Mouse (Mus musculus) forebrain, embryonic 10.5 days (tissue): ENCODE measurements around the gene Oxt. TPM values are rescaled to one million over a fixed set of nuclear protein-coding genes. Genes with fewer than 3 reads are reported as not detected.

Source experiments
- DNase-seq: peaks from one replicate; pipeline ENCODE4 v3.0.0-alpha.2; 2017; ENCODE audit warnings: low spot score; ENCODE audit errors: extremely low spot score
- H3K27ac ChIP-seq: fragments of 300-500 bp; sonication (generic); 2 replicates; pipeline ENCODE4 v1.5.1; 2016; ENCODE audit warnings: mild to moderate bottlenecking
- H3K27me3 ChIP-seq: fragments of 300-500 bp; sonication (generic); 2 replicates; pipeline ENCODE4 v1.6.1; 2016; ENCODE audit warnings: mild to moderate bottlenecking; ENCODE audit not compliant: poor library complexity, severe bottlenecking
- H3K36me3 ChIP-seq: fragments of 300-500 bp; sonication (generic); replicated peaks from 2 replicates; pipeline ENCODE4 v1.6.1; 2016; ENCODE audit warnings: mild to moderate bottlenecking, moderate library complexity
- H3K4me1 ChIP-seq: fragments of 300-500 bp; sonication (generic); 2 replicates; pipeline ENCODE4 v1.6.1; 2016
- H3K4me3 ChIP-seq: fragments of 300-500 bp; sonication (generic); 2 replicates; pipeline ENCODE4 v1.5.1; 2016; ENCODE audit warnings: mild to moderate bottlenecking, moderate library complexity
- H3K9me3 ChIP-seq: fragments of 300-500 bp; sonication (generic); 2 replicates; pipeline ENCODE4 v1.6.1; 2016; ENCODE audit warnings: mild to moderate bottlenecking, moderate library complexity
- WGBS: fragments of 180-500 bp; shearing (Covaris S2); methylation state at CpG from one replicate; pipeline ENCODE4 v1.1.7; 2016; 5-methylcytosine and 5-hydroxymethylcytosine counted together
- polyA plus RNA-seq: library from polyadenylated mRNA; unstranded; fragments of >200 nt; fragmentation: Nextera tagmentation; extraction: Ambion mirVana; gene quantifications from 2 replicates; pipeline ENCODE4 v1.2.1, GENCODE M21; 2016

Gene Oxt
- polyA plus RNA-seq, result 0.64 TPM in 1 of 2 replicates, not detected in the other

DNA sequence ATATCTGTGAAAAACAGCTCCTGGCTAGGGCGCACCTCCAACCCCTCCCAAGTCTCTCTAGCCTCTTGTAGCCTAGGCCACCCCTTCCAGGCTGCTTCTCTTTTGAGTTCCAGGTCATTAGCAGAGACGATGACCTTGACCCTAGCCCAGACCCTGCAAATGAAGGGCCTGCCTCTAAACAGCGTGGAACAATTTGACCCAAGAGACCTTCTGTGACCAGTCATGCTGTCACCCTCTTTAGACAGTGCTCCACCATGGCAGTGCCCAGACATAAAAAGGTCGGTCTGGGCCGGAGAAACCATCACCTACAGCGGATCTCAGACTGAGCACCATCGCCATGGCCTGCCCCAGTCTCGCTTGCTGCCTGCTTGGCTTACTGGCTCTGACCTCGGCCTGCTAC lies at the start of gene Oxt:
Gene Oxt, plus strand, starts transcription at position 301 of the 400 bp plus-strand sequence.
- Histone ChIP-seq H3K9me3 (no peaks in the 10 kb centered on the region), H3K36me3 (no peaks in the 10 kb centered on the region), H3K27ac (no peak within 1 kb of the TSS), H3K4me1 (peaks cover 34% of the 10 kb centered on the region), H3K4me3 (peak within 1 kb of the TSS; percentile 40), H3K27me3 (peaks cover 84% of the 10 kb centered on the region)
- 42% methylated on average over 9 of the region's 9 CpGs for WGBS
- DNase-seq, result no peak

DNA sequence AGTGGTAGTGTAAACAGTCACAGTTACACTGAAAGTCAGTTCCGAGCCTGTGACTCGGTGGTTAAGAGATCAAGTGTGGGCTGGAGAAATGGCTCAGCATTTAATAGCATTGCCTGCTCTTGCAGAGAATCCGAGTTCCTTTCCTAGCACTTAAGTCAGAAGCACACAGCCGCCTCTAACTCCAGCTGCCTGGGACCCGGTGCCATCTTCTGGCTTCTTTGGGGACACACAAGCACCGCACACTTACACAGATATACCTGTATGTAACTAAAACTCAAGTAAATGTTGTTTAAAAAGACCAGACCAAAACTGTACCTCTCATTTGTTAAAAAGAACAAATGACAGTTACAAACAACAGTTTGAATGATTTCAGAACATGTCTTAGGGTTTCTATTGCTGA lies 47.5 kb upstream of the Oxt start:
- WGBS, result 90% methylated on average over 6 of the region's 6 CpGs
- Histone ChIP-seq H3K27me3 (no peaks in the 10 kb centered on the region), H3K36me3 (peaks cover 63% of the 10 kb centered on the region), H3K27ac (no peak overlapping the region), H3K9me3 (no peaks in the 10 kb centered on the region), H3K4me3 (no peak overlapping the region), H3K4me1 (no peaks in the 10 kb centered on the region)
- no peak for DNase-seq

DNA sequence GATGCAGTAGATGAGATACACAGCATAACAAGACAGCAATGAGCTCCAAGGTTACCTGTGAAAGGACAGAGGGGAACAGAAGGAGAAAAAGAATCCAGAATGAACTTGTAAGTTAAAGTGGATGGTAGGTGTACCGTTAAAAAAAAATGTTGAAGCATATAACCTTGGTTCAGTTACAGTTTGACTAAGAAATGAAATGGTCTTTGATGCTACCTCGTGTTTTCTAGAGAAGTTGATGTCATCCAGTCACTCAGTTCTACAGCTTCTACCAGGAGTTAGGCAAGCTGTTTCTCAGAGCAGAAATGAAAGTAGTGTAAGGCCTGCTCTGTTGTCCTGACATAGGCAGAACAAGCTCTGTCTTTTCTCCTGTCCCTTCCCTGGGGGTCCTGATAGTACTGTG lies 46.7 kb upstream of the Oxt start:
- no peaks in the 10 kb centered on the region for H3K9me3 ChIP-seq
- H3K4me1 ChIP-seq, result no peaks in the 10 kb centered on the region
- no peak overlapping the region for H3K27ac ChIP-seq
- no peak for DNase-seq
- peaks cover 63% of the 10 kb centered on the region for H3K36me3 ChIP-seq
- 85% methylated on average over 2 of the region's 2 CpGs for WGBS
- no peaks in the 10 kb centered on the region for H3K27me3 ChIP-seq
- H3K4me3 ChIP-seq, result no peak overlapping the region

DNA sequence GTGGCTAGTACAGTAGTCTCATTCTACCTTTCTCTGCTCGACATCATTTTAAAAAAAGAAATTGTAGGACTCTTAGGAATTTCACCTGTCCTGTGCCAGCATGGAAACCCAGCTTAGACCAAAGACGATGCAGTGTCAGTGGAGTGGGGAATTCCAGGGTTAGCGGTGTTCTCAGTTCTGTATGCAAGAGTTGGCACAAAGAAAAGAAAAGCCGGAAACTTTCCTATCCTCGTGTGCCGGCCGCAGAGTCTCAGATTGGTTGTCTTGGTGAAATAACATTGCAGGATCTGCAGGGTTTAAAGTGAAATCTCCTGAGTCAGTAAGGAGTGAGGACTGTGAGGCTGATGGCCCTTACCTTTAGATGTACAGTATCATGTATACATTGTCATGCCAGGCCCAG lies 46.0 kb upstream of the Oxt start:
- no peak for DNase-seq
- peaks cover 63% of the 10 kb centered on the region for H3K36me3 ChIP-seq
- H3K27me3 ChIP-seq, result no peaks in the 10 kb centered on the region
- WGBS, result 91% methylated on average over 7 of the region's 7 CpGs
- H3K27ac ChIP-seq, result no peak overlapping the region
- H3K4me3 ChIP-seq, result no peak overlapping the region
- no peaks in the 10 kb centered on the region for H3K4me1 ChIP-seq
- H3K9me3 ChIP-seq, result no peaks in the 10 kb centered on the region

DNA sequence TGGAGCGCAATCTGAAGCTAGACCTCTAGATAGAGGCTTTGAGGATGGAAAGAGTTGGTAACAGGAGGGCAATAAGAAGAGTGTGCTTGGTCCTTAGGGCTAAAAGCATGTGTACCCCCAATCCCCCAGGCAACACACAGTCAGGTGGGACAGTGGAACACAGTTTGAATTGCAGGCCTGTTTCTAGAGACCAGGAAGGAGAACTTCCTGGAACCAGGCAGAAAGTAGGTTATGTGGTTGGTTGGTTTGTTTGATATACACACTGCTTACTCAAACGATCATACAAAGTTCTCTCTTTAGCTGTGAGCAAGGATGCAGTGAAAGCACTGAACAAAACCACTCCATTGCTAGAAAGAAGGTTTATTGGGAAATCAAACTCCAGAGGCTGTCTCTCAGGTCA lies 43.8 kb upstream of the Oxt start:
- H3K27me3 ChIP-seq, result no peaks in the 10 kb centered on the region
- no peaks in the 10 kb centered on the region for H3K9me3 ChIP-seq
- no peaks in the 10 kb centered on the region for H3K4me1 ChIP-seq
- no peak for DNase-seq
- peaks cover 68% of the 10 kb centered on the region for H3K36me3 ChIP-seq
- H3K4me3 ChIP-seq, result no peak overlapping the region
- H3K27ac ChIP-seq, result no peak overlapping the region
- WGBS, result 92% methylated on average over 2 of the region's 2 CpGs

DNA sequence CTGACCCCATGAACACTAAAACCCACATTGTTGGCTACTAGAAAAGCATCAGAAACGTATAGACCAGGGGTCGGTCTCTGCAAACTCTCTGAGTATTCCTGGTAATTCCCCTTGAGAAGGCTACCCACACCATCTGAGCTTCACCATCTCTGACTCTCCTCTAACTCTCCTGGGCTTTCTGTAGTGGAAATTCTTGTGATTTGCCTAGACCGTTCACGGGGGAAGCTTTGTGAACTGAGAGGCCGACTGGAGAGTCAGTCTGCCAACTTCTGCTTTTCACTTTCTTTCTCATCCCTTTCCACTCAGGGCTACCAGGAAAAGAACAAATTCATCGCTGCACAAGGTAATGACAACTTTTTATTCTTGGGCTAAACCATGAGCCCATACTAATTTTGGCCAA lies 41.0 kb upstream of the Oxt start:
- no peak for DNase-seq
- WGBS, result 96% methylated on average over 6 of the region's 6 CpGs
- Histone ChIP-seq H3K27ac (no peak overlapping the region), H3K27me3 (no peaks in the 10 kb centered on the region), H3K36me3 (peaks cover 80% of the 10 kb centered on the region), H3K4me3 (no peak overlapping the region), H3K4me1 (no peaks in the 10 kb centered on the region), H3K9me3 (no peaks in the 10 kb centered on the region)

DNA sequence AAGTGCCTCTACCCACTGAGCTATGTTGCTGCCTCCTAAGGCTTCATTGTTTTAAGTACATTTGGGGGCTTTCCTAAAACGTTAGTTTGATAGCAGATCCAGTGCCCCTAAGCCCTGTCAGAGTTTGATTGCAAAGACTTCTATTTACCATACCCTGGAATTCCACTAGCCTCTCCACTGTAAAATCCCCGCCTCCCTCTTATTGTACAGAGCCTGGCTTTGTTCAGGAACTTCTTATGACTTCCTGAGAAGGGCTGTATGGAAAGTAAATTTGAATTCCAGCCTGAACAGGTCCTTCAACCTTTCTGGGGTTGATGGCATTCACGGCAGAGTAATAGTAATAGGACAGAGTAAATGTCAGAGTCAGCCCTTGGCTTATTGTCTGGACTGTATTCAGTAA lies 39.1 kb upstream of the Oxt start:
- DNase-seq, result no peak
- peaks cover 92% of the 10 kb centered on the region for H3K36me3 ChIP-seq
- no peak overlapping the region for H3K27ac ChIP-seq
- H3K27me3 ChIP-seq, result no peaks in the 10 kb centered on the region
- WGBS, result 81% methylated on average over 3 of the region's 3 CpGs
- H3K9me3 ChIP-seq, result no peaks in the 10 kb centered on the region
- no peak overlapping the region for H3K4me3 ChIP-seq
- no peaks in the 10 kb centered on the region for H3K4me1 ChIP-seq

DNA sequence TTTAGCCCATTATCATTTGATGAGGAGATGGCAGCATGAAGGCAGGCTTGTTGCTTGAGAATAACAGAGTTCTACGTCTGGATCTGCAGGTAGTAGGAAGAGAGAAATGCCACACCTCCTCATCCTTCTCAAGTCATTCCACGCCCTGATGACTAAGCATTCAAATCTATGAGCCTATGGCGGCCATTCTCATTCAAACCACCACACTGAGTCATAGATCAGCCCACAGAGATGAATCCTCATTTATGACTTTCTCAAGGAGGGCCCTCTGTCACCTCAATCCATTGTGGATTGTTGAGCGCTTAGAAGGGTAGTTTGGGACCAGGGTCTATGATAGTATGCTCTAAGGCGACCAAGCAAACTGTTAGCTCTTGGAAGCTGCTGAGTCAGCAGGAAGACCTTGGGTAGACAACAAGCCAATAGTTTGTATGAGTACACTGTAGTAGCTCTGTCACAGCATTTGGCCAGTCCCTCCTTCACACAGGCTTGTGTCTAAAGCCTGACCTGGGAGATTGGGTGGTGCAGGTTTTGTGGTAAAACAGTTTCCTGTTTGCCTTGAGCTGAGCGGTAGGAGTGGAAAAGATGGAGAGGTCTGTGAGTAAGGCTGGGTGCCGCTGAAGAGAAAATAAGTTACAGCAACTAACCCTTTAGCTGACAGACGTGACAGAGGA lies 37.0 kb upstream of the Oxt start:
- no peak for DNase-seq
- Histone ChIP-seq H3K4me3 (no peak overlapping the region), H3K36me3 (peaks cover 93% of the 10 kb centered on the region), H3K4me1 (no peaks in the 10 kb centered on the region), H3K27me3 (no peaks in the 10 kb centered on the region), H3K27ac (no peak overlapping the region), H3K9me3 (no peaks in the 10 kb centered on the region)
- WGBS, result 92% methylated on average over 8 of the region's 8 CpGs

DNA sequence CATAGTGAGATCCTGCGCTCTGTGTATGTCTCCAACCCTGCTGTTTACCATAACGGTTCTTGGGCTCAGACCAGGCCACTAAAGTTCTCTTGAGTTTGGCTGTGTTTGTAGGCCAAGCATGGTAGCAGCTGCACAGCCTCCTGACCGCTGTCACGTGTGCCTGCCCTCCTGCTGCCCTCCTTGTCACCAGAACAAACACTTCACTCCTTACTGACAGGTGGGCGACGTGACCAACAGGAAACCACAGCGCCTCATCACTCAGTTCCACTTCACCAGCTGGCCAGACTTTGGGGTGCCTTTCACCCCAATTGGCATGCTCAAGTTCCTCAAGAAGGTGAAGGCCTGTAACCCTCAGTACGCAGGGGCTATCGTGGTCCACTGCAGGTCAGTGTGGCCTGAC lies 35.7 kb upstream of the Oxt start:
- WGBS, result 95% methylated on average over 9 of the region's 9 CpGs
- no peaks in the 10 kb centered on the region for H3K27me3 ChIP-seq
- no peaks in the 10 kb centered on the region for H3K4me1 ChIP-seq
- H3K4me3 ChIP-seq, result no peak overlapping the region
- DNase-seq, result no peak
- no peak overlapping the region for H3K27ac ChIP-seq
- H3K36me3 ChIP-seq, result peaks cover 93% of the 10 kb centered on the region
- H3K9me3 ChIP-seq, result no peaks in the 10 kb centered on the region

DNA sequence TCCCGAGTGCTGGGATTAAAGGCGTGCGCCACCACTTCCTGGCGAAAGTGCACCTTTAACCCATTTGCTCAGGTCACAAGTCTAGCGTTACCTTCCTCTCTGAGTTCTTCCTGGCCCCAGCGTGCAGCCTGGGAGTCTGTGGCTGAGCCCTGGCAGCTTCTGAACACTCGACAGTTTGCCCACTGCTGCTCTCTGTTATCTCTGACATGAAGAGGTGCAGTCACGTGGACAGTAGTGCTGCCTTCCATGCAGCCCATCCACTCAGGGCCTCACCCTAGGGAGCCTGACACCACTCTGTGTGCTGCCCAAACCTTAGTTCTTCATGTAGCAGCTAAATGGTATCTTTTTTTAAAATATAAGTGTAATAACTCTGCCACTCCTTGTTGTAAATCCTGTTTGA lies 29.0 kb upstream of the Oxt start:
- no peaks in the 10 kb centered on the region for H3K27me3 ChIP-seq
- no peaks in the 10 kb centered on the region for H3K4me1 ChIP-seq
- no peaks in the 10 kb centered on the region for H3K9me3 ChIP-seq
- peaks cover 99% of the 10 kb centered on the region for H3K36me3 ChIP-seq
- no peak overlapping the region for H3K4me3 ChIP-seq
- no peak for DNase-seq
- 92% methylated on average over 8 of the region's 8 CpGs for WGBS
- no peak overlapping the region for H3K27ac ChIP-seq

DNA sequence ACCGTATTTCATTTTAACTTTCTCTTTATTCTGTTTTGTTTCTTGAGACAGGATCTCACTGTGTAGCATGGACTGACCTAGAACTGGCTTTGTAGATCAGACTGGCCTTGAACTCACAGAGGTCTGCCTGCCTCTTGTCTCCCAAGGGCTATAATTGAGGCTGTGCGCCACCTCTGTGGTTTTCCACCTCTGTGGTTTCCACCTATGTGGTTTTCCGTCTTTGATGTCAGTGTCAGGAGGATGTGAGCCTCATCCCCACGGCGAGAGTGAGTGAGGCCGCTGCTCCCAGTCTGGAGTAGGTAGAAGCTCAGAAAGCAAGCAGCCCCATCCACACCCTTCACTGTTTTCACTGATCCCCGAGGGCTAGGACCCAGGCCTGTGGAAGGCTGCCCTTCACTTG lies 21.1 kb upstream of the Oxt start:
- Histone ChIP-seq H3K4me3 (no peak overlapping the region), H3K36me3 (peaks cover 86% of the 10 kb centered on the region), H3K4me1 (no peaks in the 10 kb centered on the region), H3K27me3 (no peaks in the 10 kb centered on the region), H3K27ac (no peak overlapping the region), H3K9me3 (no peaks in the 10 kb centered on the region)
- no peak for DNase-seq
- WGBS, result 93% methylated on average over 7 of the region's 7 CpGs

DNA sequence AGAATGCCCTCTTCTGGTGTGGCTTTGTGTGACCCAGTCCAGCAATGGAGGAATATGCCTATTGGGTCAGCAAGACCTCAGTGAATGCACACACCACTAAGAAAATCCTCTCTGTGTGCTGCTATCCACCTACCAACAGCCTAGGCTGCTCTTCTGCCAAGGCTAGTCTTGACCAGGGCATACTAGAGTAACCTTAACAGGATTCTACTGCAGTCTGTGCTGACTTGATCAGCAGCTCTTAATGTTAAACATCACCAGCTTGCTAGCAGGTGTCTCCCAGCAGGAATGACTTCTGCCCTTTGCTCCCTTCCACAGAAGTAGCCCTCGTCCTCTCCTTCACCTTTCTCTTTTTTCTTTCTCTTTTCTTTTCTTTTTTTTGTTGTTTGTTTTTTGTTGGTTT lies 19.7 kb upstream of the Oxt start:
- Histone ChIP-seq H3K27me3 (no peaks in the 10 kb centered on the region), H3K36me3 (peaks cover 71% of the 10 kb centered on the region), H3K9me3 (no peaks in the 10 kb centered on the region), H3K4me1 (no peaks in the 10 kb centered on the region), H3K27ac (no peak overlapping the region), H3K4me3 (no peak overlapping the region)
- no peak for DNase-seq
- 87% methylated on average over 1 of the region's 1 CpGs for WGBS

DNA sequence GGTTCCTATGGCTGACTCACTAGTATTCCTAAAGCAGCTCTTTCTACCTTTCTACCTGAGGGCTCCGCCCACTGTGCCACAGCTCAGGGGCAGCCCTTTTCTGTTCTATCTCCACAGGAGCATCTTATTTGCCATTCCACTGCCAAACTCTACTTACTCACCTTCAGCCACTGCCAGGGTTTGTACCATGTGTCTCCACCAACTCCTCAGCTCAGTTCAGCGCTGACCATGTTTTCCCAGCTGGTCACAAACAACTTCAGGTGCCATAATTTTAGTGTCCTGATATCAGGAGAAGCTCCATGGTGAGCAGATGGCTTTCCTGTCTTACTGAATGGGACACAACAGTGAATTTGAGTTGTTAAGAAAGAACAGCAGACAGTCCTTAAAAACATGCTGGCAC lies 18.5 kb upstream of the Oxt start:
- 91% methylated on average over 2 of the region's 2 CpGs for WGBS
- Histone ChIP-seq H3K27me3 (no peaks in the 10 kb centered on the region), H3K36me3 (peaks cover 60% of the 10 kb centered on the region), H3K4me1 (peaks cover 4% of the 10 kb centered on the region; the same call in 1 of the 2 replicates), H3K27ac (no peak overlapping the region), H3K9me3 (no peaks in the 10 kb centered on the region), H3K4me3 (no peak overlapping the region)
- no peak for DNase-seq

DNA sequence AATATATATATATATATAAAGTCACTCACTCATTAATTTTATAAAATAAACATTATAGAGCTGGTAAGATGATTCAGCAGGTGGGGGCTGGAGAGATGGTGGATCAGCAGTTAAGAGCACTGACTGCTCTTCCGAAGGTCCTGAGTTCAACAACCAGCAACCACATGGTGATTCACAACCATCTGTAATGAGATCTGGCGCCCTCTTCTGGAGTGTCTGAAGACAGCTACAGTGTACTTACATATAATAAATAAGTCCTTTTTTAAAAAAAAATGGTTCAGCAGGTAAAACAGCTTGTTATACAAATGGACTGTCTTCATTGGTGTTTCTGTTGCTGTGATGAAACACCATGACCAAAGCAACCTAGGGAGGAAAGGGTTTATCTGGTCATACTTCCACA lies 18.0 kb upstream of the Oxt start:
- no peak overlapping the region for H3K4me3 ChIP-seq
- 64% methylated on average over 2 of the region's 2 CpGs for WGBS
- no peak overlapping the region for H3K27ac ChIP-seq
- DNase-seq, result no peak
- H3K36me3 ChIP-seq, result peaks cover 54% of the 10 kb centered on the region
- H3K4me1 ChIP-seq, result peaks cover 9% of the 10 kb centered on the region
- no peaks in the 10 kb centered on the region for H3K27me3 ChIP-seq
- no peaks in the 10 kb centered on the region for H3K9me3 ChIP-seq
